Mouse (Mus musculus): ENCODE results near the gene Phex. TPM values are rescaled to one million over a fixed set of nuclear protein-coding genes. Genes with fewer than 3 reads are reported as not detected.

The Phex gene
- polyA plus RNA-seq, 1 experiment from 2014 or later: 0.51 TPM

- WGBS: 66% methylated on average over 3 of the region's 3 CpGs
- Histone ChIP-seq H3K4me3 (replicated peaks) (no peak overlapping the region), H3K4me1 (replicated peaks) (no peaks in the 10 kb centered on the region), H3K36me3 (no peaks in the 10 kb centered on the region), H3K9ac (replicated peaks) (no peak overlapping the region), H3K27me3 (no peaks in the 10 kb centered on the region), H3K4me2 (replicated peaks) (no peak overlapping the region), H3K27ac (no peak overlapping the region), H3K9me3 (no peaks in the 10 kb centered on the region)
- ATAC-seq: no peak
Observed at GRCm38 (mm10) chrX:157164142-157164541, 251.0 kb downstream of the Phex start.

DNA sequence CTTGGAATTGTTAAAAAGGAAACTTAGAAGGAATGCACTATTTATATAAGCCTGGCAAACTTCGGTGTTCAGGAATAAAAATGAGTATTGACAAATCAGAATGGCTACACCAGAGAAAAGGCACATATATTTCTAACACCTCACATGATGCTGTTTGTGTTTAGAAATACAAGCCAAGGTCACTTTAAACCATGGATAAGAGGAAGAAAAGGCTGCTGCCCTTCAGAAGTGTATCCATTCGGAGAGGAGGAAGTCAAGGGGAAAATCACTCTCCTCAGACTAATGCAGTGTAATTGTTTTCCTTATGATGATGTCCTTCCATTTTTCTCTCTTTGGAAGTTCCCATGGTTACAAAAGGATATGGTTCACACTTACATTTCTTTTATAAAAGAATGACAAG lies 251.7 kb downstream of the Phex start:
- no peak overlapping the region for H3K9ac ChIP-seq (replicated peaks)
- no peak for ATAC-seq
- H3K4me2 ChIP-seq (replicated peaks): no peak overlapping the region
- H3K36me3 ChIP-seq: no peaks in the 10 kb centered on the region
- no peaks in the 10 kb centered on the region for H3K27me3 ChIP-seq
- no peaks in the 10 kb centered on the region for H3K9me3 ChIP-seq
- WGBS: 64% methylated on average over 2 of the region's 2 CpGs
- H3K27ac ChIP-seq: no peak overlapping the region
- no peaks in the 10 kb centered on the region for H3K4me1 ChIP-seq (replicated peaks)
- H3K4me3 ChIP-seq (replicated peaks): no peak overlapping the region

- no peak overlapping the region for H3K9ac ChIP-seq (replicated peaks)
- no peak overlapping the region for H3K27ac ChIP-seq
- H3K9me3 ChIP-seq: no peaks in the 10 kb centered on the region
- no peaks in the 10 kb centered on the region for H3K4me1 ChIP-seq (replicated peaks)
- no peak overlapping the region for H3K4me2 ChIP-seq (replicated peaks)
- no peak for ATAC-seq
- H3K4me3 ChIP-seq (replicated peaks): no peak overlapping the region
- H3K27me3 ChIP-seq: no peaks in the 10 kb centered on the region
- H3K36me3 ChIP-seq: no peaks in the 10 kb centered on the region
Observed at GRCm38 (mm10) chrX:157144675-157145074, 270.4 kb downstream of the Phex start.

DNA sequence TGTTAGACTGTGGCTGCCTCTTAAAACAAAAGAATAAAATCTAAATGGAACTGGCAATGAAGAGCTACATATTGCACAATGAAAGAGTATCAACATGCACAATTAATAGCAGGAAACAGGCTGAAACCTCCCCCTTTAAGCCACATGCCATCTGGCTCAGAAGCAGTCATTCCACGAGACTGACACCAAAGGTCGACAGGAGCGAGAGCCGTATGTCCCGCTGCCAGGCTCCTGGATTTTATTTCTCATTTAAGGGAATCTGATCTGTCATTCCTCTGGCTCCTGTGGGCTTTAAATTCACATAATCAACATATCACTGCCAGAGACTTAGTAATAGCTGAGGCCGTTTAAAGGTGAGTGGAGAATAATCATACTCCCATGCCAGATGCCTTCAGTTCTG lies 275.5 kb downstream of the Phex start:
- Histone ChIP-seq H3K27me3 (no peaks in the 10 kb centered on the region), H3K27ac (no peak overlapping the region), H3K9me3 (no peaks in the 10 kb centered on the region), H3K4me1 (replicated peaks) (no peaks in the 10 kb centered on the region), H3K4me3 (replicated peaks) (no peak overlapping the region), H3K9ac (replicated peaks) (no peak overlapping the region), H3K36me3 (no peaks in the 10 kb centered on the region), H3K4me2 (replicated peaks) (no peak overlapping the region)
- WGBS: 72% methylated on average over 6 of the region's 6 CpGs
- ATAC-seq: no peak

Small RNA genes within 50 kb of the gene (microRNA-seq; reads per million reads assigned to microRNA genes)
- not detected for gene Gm23798

Other genes starting within 250 kb of the Phex start
- gene Sms, start 77.0 kb upstream of the Phex start, polyA plus RNA-seq (2015; fragmentation: Nextera tagmentation; extraction: Ambion mirVana): 108 and 142 TPM in 2 replicates
- 2.3 and 3.9 TPM in 2 replicates for gene Yy2, start 153.7 kb upstream of the Phex start, polyA plus RNA-seq (2015; fragmentation: Nextera tagmentation; extraction: Ambion mirVana)
- 25.1 and 25.3 TPM in 2 replicates for gene Mbtps2, start 183.4 kb upstream of the Phex start, polyA plus RNA-seq (2015; fragmentation: Nextera tagmentation; extraction: Ambion mirVana)